Mouse (Mus musculus) bone marrow, adult 2 months (tissue): ENCODE data around the gene Clp1. TPM values are rescaled to one million over a fixed set of nuclear protein-coding genes. Genes with fewer than 3 reads are reported as not detected.
A peak's percentile ranks its signal among the peaks of the same experiment; 100 is the strongest.

Experiments
- H3K27ac ChIP-seq: fragments of 200-500 bp; 2 replicates; pipeline ENCODE4 v1.5.1; 2012; ENCODE audit warnings: low read depth, mild to moderate bottlenecking, control low read depth, inconsistent platforms, low read length; ENCODE audit not compliant: control insufficient read depth, poor library complexity, insufficient read depth
- H3K4me1 ChIP-seq: fragments of 200-500 bp; 2 replicates; pipeline ENCODE4 v1.6.1; 2011; ENCODE audit warnings: low read length; ENCODE audit not compliant: control insufficient read depth, insufficient read depth
- H3K4me3 ChIP-seq: fragments of 200-500 bp; replicated peaks from 2 replicates; pipeline ENCODE3; 2011; ENCODE audit warnings: mild to moderate bottlenecking, low read depth, low read length, control low read depth; ENCODE audit not compliant: control insufficient read depth
- CTCF ChIP-seq: fragments of 200-500 bp; IDR thresholded peaks from 2 replicates; pipeline ENCODE4 v1.5.1; 2011; ENCODE audit warnings: low read length, control low read depth; ENCODE audit not compliant: control insufficient read depth, insufficient read depth
- POLR2A ChIP-seq: fragments of 200-500 bp; IDR thresholded peaks from 2 replicates; pipeline ENCODE4 v1.6.1; 2011; ENCODE audit warnings: low read depth, mild to moderate bottlenecking, control low read depth, low read length, borderline replicate concordance; ENCODE audit not compliant: control insufficient read depth
- WGBS: fragments of 180-500 bp; shearing (Covaris S2); methylation state at CpG from one replicate; pipeline ENCODE4 v1.1.7; 2018; 5-methylcytosine and 5-hydroxymethylcytosine counted together
- polyA plus RNA-seq: library from polyadenylated mRNA; stranded (reverse); fragments of >200 nt; gene quantifications from 2 replicates; pipeline ENCODE4 v1.2.4, GENCODE M21; 2011; ENCODE audit warnings: low replicate concordance; ENCODE audit not compliant: missing spikeins, insufficient read depth, insufficient read length

Clp1 gene
- polyA plus RNA-seq, 1 experiment = 25.1 TPM

GRCm38 (mm10) chr2:84725770-84726169 lies 1.4 kb downstream of the Clp1 start:
- no peaks in the 10 kb centered on the region for H3K4me1 ChIP-seq
- no peak overlapping the region for H3K27ac ChIP-seq
- H3K4me3 ChIP-seq = no peak overlapping the region
- TF ChIP-seq CTCF (no peak), POLR2A (no peak)
- WGBS = 87% methylated on average over 10 of the region's 10 CpGs

- no peaks in the 10 kb centered on the region for H3K4me1 ChIP-seq
- WGBS = 90% methylated on average over 14 of the region's 14 CpGs
- TF ChIP-seq POLR2A (no peak), CTCF (no peak)
- no peak overlapping the region for H3K27ac ChIP-seq
- no peak overlapping the region for H3K4me3 ChIP-seq
Measured at GRCm38 (mm10) chr2:84723856-84724255, 3.3 kb downstream of the Clp1 start.

GRCm38 (mm10) chr2:84721182-84721581 lies 6.0 kb downstream of the Clp1 start:
- H3K4me3 ChIP-seq = no peak overlapping the region
- no peak for TF ChIP-seq CTCF
- no peak for TF ChIP-seq POLR2A
- 76% methylated on average over 3 of the region's 3 CpGs for WGBS
- no peak overlapping the region for H3K27ac ChIP-seq
- H3K4me1 ChIP-seq = no peaks in the 10 kb centered on the region; the same call in 1 of the 2 replicates

- no peak overlapping the region for H3K4me3 ChIP-seq
- H3K4me1 ChIP-seq = no peaks in the 10 kb centered on the region; the same call in 1 of the 2 replicates
- TF ChIP-seq CTCF = no peak
- TF ChIP-seq POLR2A = no peak
- H3K27ac ChIP-seq = no peak overlapping the region
- WGBS = 90% methylated on average over 2 of the region's 2 CpGs
Measured at GRCm38 (mm10) chr2:84720718-84721117, 6.4 kb downstream of the Clp1 start.

- Histone ChIP-seq H3K4me1 (no peaks in the 10 kb centered on the region; the same call in 1 of the 2 replicates), H3K27ac (no peak overlapping the region), H3K4me3 (no peak overlapping the region)
- no peak for TF ChIP-seq CTCF
- no peak for TF ChIP-seq POLR2A
- WGBS = 93% methylated on average over 4 of the region's 4 CpGs
Measured at GRCm38 (mm10) chr2:84717357-84717756, 9.8 kb downstream of the Clp1 start.

- Histone ChIP-seq H3K4me1 (no peaks in the 10 kb centered on the region; the same call in 1 of the 2 replicates), H3K4me3 (peak overlapping the region; percentile 51), H3K27ac (peak overlapping the region; percentile 36; the same call in 1 of the 2 replicates)
- TF ChIP-seq POLR2A (no peak), CTCF (no peak)
- WGBS = 17% methylated on average over 9 of the region's 9 CpGs
Measured at GRCm38 (mm10) chr2:84716423-84717355, 10.5 kb downstream of the Clp1 start.

- peak overlapping the region; percentile 99 for H3K27ac ChIP-seq
- under 1% methylated on average over 33 of the region's 33 CpGs for WGBS
- H3K4me3 ChIP-seq = peak overlapping the region; percentile 95
- TF ChIP-seq CTCF (no peak), POLR2A (peak; percentile 65)
- no peaks in the 10 kb centered on the region; the same call in 1 of the 2 replicates for H3K4me1 ChIP-seq
Measured at GRCm38 (mm10) chr2:84715562-84716361, 11.4 kb downstream of the Clp1 start.

- Histone ChIP-seq H3K4me3 (peak within 1 kb of the TSS; percentile 97), H3K4me1 (no peaks in the 10 kb centered on the region; the same call in 1 of the 2 replicates), H3K27ac (peak within 1 kb of the TSS; percentile 99)
- peak; percentile 90 for TF ChIP-seq POLR2A
- no peak for TF ChIP-seq CTCF
- under 1% methylated on average over 107 of the region's 107 CpGs for WGBS
Measured at GRCm38 (mm10) chr2:84714811-84715561, 12.2 kb downstream of the Clp1 start, which contains the start of gene Zdhhc5. Gene Zdhhc5 (minus strand): TSS chr2:84715180.
